Mouse (Mus musculus): ENCODE results near the gene Pgs1.

Pgs1 gene

DNA sequence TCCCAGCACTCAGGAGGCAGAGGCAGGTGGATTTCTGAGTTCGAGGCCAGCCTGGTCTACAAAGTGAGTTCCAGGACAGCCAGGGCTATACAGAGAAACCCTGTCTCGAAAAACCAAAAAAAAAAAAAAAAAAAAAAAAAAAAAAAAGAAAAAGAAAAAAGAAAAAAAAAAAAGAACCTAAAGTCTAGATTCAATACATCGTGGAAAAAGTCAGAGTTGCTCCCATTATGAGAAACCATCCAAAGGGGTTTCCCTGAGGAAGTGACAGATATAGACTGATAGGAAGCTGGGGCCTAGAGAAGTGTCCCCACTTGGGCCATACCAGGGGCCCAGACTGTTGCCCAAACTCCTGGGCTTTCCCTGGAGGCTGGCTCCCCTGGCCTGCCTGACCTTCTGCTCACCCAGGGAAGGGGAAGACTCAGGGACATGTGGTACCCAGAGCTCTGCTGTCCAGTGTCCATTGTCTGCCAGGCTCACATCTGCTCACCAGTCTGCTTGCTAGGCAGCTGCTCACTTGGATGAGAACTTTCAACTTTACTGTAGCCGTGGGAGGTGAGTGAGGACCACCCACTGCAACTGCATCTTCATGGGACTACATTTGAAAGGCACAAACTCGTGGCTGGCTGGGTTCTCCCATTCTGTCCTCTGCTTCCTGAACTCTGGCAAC lies 8.3 kb upstream of the Pgs1 start:
- DNase-seq, result no peak

DNA sequence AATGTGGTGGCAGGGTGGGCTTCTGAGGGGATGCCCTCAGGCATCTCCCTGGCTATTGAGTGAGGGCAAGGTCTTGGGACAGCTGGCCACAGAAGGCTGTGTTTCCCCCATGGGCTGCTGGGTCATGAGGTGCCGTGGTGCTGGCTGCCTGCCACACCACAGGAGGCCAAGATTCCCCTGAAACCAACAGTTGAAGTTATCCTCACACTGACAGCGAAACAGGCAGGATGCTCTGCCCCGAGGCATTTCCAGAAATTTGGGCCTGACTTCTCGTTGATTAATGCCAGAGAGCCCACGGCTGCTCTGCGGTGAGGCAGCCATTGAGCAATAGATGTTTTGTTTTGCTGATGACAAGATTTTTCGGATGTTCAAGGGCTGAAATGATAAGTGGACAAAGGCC lies 6.7 kb upstream of the Pgs1 start:
- DNase-seq, result no peak

DNA sequence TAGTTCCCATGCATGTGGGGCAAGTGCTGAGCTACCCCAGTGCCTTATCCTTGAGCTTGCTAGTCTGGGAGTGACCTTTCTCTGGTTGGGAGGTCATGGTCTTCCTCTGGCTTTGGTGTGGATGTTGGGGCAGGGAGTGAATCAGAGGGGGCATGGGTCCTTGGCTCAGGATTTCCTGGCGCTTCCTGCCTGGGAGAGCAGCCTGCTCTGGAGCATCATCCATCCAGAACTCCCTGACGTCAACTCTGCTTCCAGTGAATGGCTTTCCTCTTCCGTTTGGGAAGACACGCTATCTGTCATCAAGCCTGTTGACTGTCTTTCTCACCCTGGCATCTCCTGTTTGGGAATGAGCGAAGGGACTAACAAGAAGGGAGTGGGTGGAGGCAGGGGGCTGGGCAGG lies 3.7 kb upstream of the Pgs1 start:
- no peak for DNase-seq

DNA sequence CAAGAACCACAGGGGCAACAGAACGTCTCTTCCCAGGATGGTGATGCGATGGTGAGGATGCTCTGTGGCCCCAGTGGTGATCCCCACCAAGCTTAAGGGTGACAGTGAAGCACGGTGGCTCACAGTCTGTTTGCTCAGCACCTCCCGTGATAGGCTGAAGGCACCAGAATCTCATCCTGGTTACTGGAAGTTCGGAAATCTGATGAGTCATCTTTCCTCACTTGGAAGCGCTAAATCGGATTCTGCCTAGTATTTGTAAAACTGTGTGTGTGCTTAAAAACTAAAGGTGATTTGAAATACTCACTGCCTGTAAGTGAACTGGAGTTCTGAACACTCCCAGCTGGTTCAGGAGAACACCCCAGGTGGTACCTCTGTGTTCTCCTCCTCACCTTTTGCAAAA lies 2.3 kb upstream of the Pgs1 start:
- DNase-seq, result no peak

DNA sequence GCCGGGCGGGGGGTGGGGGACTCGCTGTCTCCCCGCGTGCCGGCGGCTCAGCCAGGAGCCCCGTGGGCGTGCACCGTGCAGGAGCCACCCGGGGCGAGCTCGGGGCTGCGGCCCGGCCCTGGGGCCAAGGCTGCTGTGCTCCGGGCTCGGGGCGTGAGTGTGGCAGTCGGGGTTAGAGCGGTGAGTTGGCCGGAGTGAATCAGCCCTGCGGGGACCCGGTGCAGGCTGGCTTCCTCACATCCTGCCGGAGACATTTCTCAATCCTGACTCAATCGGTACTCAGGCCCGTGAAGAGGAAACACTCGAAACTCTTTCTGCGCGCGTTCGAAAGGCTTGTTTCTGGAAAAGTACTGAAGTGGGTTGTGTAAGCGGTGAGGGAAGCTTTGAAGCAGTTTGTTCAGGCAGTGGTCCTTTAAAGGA lies 950 bp downstream of the Pgs1 start:
- no peak for DNase-seq

DNA sequence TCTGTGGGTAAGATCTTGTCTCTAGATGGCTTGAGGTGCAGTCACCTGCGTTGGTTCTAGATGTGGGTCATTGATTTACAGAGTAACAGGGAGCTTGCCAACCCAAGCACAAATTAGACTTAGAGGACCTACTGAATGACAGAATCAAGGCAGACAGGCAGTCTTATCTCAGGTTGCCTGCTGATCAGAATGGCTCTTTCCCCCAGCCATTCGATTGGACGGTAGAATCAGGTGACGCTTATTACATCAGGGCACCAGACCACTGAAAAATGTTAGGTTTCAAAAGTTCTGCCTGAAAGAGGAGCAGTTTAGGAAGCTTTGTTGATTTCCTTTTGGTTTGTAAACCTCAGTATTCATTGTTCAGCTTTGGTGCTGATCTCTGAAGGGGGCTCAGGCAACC lies 1.9 kb downstream of the Pgs1 start:
- DNase-seq, result no peak

GRCm38 (mm10) chr11:117989241-117989640 lies 3.1 kb downstream of the Pgs1 start:
- no peak for DNase-seq

DNA sequence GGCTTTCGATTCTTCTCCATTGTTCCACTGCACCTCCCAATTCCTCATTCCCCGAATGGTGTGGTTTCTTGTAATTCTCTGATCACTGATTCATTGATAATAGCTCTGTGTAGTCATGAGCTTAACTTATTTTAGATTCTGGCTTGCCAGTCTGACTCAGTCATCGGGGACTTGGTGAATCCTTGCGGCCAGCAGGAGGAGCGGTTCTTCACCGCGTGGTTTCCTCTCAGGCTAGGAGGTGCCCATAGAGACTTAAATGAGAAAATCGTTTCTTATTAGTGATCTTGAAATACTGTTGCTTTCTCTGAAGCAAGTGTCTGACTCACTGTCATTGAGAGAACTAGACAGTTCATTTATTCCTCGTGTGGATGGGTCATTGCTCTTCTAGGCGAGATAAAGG lies 3.8 kb downstream of the Pgs1 start:
- no peak for DNase-seq

DNA sequence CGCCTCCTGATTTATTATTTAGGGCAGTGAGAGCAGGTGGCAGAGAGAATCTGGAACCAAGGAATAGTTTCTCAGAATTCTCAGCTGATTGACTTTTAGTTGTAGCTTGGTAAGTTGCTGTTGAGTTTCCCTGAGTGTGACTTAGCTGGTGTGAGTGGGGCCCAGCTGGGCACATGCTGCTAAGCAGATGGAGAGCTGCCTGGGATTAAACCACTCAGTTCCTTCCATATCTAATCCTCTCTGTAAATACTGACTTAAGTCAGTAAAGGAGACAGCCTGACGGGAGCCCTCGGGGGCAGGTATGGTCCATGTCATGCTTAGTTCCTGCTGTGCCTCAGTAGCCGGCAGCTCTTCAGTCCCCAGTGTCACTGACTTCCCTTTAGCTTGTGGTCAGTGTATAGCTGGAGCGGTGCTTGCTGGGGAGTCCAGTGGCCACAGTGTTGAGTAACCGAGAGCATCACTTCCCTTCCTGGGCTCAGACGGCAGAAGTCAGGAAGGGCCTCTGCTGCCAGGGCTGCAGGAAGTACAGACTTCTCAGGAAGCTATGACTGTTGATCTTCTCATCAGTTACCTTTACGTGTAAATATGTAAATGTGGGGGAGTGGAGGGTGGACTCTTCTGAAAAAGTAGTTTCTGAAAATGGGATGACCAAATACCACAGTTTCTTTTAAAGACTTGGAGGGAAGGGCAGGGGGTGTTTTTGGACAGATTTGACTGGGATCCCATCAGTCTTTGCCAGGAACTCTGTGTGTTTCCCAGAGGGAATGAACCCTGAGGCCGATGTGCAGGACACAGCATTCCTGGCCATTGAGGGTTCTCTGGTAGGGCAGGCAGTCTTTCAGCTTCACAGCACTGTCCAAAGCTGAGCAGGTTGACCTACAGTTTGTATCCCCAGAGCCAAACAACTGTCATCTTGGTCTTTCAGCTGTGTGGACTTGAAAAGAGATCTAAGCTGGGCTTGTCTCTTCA lies 5.7 kb downstream of the Pgs1 start:
- no peak for DNase-seq

DNA sequence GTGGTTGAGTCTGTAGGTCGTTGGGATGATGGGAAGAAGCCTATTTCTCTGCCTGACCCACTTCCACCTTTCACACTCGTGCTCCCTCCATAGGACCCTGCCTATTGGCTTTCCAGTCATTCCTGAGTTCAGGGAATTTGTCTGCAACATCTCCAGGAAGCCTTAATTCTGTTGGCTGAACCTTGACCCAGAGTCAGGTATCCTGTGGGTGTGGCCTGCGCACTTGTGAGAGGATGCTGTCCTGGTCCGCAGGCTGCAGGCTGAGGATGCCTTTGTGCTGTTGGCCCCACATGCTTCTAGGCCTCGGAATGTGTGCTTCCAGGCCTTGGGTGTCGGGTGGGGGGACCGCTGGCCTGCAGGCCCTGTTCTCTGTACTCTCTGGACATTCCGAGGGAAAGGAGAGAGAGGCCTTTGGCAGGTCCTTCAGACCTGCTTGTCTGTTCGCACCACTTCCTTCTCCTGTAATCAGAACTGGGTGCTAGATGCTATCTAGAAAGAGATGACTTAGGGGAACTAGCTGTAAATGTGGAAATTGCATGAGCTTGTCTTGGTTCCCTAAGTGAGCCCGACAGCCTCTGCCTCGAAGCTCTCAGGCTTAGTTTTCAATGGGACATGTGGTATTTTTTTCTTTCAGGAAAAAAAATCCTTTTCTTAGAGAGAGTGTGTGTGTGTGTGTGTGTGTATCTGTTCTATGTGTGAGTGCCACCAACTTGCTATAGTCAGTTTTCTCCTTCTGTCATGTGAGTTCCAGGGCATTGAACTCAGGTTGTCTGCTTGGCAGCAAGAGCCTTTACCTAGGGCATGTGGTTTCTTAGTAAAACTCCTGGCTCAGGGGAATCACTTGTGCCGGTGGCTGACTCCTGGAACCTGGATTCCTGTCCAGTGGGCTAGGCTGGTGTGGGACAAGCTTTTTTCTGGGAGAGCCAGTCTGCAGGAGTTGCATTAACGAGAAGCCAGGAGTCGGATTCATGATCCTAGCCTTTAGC lies 7.4 kb downstream of the Pgs1 start:
- no peak for DNase-seq

DNA sequence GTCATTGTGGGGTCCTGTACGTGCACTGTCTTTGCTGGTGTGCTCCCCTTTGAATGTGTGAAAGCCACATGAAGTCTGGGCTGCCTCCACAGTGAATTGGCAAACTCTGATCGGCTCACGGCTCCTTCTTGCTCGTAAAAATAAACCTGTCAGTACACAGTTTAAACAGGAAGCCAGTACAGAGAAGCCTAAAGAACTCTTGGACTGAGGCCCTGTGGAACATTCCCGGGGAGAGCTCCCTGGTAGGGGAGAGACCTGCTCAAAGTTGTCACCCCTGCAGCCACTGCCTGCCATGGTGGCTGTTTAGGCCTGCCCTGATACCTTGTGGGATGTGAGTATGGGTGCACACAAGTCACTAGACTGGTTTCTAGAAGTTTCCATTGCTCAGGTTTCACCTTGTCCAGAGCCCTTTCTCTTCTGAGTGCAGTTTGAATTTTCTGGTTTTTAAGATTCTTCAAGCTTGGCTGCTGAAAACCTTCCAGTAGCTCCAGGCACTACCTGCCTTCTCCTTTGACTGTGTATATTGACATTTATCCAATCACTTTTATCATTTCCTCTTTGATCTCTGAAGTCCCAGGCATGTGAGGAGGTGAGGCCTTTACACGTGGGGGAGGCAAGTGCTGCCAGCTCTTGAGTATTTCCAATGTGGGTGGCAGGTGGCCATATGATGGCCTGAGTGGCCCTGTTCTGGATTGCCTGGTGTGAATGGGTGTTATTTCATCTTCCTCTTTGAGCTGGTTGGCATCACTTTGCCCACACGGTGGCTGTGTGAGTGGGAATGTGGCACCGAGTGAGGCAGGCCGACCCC lies 8.4 kb downstream of the Pgs1 start:
- no peak for DNase-seq

DNA sequence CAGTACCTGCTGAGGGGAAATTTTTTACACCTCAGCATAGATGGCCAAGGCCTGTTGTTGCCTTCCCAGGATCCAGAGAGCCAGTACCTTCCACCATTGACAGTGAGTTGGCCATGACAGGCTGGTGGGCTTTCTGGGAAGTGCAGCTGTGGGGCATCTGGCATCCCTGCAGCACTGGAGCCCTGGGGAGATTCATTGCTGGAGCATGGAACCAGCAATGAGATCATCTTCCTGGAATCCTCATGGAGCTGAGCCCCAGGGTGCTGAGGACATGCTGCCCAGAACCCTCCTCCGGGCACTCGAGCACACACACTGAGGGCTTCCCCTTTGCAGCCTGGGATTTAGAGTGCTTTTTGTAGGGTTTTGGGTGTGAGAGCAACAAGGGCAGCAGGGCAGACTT lies 9.2 kb downstream of the Pgs1 start:
- DNase-seq, result no peak

DNA sequence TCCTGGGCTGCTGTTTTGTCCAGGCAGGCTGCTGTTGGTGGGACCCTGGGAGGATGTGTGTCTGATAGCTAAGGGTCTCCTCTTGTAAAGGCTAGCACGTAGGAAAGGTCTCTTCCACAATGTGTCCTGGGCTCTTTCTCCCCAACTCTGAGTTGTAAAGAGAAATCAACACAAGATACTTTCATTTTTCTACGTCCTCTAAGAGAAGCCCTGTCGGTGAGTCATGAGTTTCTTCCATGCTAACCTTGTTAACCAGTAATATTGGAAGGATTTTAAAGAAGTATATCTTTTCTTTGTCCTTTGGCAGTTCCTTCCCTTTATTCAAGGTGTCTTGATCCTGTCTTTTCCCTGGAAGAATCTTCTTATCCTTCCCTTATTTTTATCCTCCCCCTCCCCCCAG lies 9.6 kb downstream of the Pgs1 start:
- no peak for DNase-seq

DNA sequence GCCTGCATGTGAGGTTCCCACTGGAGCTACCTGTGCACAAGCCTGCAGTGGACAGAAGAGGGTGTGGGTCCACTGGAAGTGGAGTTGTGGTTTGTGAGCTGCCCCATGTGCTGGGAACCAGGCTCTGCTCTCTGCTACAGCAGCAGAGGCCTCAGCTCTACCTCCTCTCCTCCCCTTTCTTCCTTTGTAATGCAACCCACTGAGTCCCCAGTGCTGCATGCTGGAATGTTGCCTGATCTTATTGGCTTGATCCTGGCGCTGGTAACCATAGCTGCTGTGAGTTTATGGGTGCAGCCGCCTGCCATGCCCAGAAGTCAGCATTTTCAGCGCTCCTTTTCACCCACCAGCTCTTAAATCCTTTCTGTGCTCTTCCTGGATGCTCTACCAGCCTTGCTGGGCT lies 10.0 kb downstream of the Pgs1 start:
- DNase-seq, result no peak

GRCm38 (mm10) chr11:117997085-117997484 lies 11.0 kb downstream of the Pgs1 start:
- no peak for DNase-seq

GRCm38 (mm10) chr11:117998356-117998755 lies 12.3 kb downstream of the Pgs1 start:
- no peak for DNase-seq

GRCm38 (mm10) chr11:117999260-117999934 lies 13.3 kb downstream of the Pgs1 start:
- no peak for DNase-seq

DNA sequence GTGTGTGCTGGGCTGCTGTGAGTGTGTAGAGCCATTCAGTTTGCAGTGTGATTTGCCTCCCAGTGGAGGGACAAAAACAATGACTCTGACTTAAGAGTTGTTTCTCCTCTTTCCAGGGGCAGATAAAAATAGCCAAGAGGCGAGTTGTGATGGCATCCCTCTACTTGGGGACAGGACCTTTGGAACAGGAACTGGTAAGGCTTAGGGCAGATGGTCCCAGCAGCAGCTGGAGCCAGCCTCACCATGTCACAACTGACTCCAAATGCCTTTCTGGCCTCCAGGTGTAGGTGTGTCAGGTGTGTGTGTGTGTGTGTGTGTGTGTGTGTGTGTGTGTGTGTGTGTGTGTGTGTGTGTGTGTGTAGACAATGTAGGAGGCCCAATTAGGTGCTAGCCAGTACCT lies 14.0 kb downstream of the Pgs1 start:
- no peak for DNase-seq

DNA sequence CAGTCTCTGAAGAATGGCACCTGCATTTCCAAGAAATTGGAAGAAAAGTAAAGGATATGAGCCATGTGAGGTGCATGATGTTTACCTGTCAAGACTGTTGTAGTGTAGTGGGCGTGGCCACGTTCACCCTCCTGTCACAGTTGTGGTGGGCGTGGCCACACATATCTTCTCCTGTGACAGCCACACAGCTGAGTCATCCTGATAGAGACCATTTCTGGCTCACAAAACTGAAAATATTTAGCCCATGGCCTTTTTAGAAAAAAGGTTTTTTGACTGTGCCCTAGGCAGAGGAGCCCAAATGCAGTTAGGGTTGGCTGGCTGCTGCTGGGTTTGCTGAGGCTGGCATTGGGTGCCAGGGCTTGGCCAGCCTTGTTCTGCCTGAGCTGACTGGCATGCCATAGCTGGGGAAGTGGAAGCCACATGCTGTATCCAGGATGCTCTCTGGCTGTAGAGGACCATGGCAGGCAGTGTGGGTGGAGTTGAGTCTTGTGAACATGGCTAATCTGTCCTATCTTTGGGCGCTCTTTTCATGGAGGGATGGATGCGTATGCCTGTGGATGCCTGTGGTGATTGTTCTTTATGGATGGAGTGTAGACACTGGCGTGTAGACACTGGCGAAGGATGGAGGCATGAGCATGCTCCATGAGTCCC lies 14.6 kb downstream of the Pgs1 start:
- DNase-seq, result no peak

GRCm38 (mm10) chr11:118003176-118003575 lies 17.1 kb downstream of the Pgs1 start:
- DNase-seq, result no peak

DNA sequence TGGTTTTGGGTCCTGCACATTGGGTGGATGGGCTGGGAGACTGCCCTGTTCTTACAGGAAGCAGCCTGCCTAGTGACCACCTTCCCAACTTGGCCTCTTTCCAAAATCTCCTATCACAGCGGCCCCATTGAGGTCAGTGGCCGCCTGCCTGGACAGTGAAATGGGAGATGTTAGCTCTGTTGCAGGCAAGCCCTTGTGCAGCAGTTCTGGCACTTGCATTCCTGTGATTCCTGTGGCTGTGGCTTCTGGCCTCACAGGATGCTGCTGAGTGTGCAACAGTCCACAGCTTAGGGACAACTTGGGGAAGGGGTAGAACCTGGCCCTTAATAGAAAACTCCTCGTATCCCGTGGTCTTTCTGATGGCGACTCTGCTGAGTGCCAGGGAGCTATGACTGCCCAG lies 17.6 kb downstream of the Pgs1 start:
- no peak for DNase-seq
